Mouse (Mus musculus) liver, embryonic 14.5 days (tissue): ENCODE measurements around the gene Ifngr1.

Source experiments
- CTCF ChIP-seq: IDR thresholded peaks from 2 replicates; pipeline ENCODE4 v1.5.1; 2016; ENCODE audit warnings: antibody characterized with exemption, low read depth, control low read depth
- EP300 ChIP-seq: IDR thresholded peaks from 2 replicates; pipeline ENCODE4 v1.6.1; 2016; ENCODE audit warnings: antibody characterized with exemption, low read depth

DNA sequence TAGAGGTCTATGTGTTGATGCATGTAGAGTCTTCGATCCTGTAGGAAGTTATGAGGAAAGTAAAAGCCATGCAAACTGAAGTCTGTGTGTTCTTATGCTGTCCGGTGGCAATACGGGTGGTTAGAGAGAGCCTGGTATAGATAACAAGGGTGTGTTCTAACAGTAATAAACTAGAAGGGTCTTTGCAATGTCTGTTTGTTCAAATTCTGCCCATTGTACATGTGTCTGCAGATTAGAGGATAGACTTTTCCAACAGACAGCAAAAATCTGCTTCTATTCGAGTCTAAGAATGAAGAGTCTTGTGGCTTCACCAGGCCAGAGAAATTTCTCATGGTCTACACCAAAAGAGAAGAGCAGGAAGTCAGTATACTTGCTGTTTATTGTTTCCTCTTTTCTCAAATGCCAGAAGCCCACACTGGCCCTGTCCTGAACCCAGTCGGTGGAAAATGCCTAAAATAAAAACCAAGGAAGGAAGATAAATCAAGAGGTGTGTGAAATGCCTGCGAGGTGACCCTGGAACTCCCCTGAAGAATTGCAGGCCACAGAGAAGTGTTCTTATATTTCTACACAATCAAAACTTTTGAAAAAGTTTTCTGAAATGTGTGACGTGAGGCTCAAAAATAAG lies 8.8 kb upstream of the Ifngr1 start:
- no peak for TF ChIP-seq CTCF
- TF ChIP-seq EP300, result peak; percentile 48; the same call in 1 of the 2 replicates
